Mouse (Mus musculus) CH12.LX (cell line): ENCODE measurements at regions not wholly inside any gene's neighbourhood (a gene's known extent, or its start where the extent isn't known, plus 50 kb on each side); places are given as distances from the start of the nearest gene placed in this dataset.

ENCODE experiments used
- DNase-seq: peaks from one replicate; pipeline ENCODE4 v3.0.0-alpha.2; 2013; ENCODE audit errors: extremely low read depth
- H3K27ac ChIP-seq: 2 replicates; pipeline ENCODE4 v1.5.1; 2012; ENCODE audit warnings: low read depth, mild to moderate bottlenecking, control low read depth, moderate library complexity; ENCODE audit not compliant: insufficient read depth
- H3K27me3 ChIP-seq: replicated peaks from 2 replicates; pipeline ENCODE3; 2012; ENCODE audit warnings: inconsistent platforms
- H3K36me3 ChIP-seq, 2 experiments: replicated peaks in 1 of 2; 2 replicates each; pipeline versions ENCODE3 to v1.6.1; 2012; ENCODE audit warnings: inconsistent platforms in 1 of 2, low read length in 1 of 2, mild to moderate bottlenecking in 1 of 2, mixed read lengths in 1 of 2, moderate library complexity in 1 of 2; ENCODE audit not compliant: control insufficient read depth in 1 of 2, insufficient read depth in 1 of 2
- H3K4me1 ChIP-seq, 2 experiments: 2 replicates each; pipeline ENCODE4 v1.6.1; 2012; ENCODE audit warnings: inconsistent platforms in 1 of 2, moderate library complexity in 1 of 2; ENCODE audit not compliant: insufficient read depth in 2 of 2, control insufficient read depth in 1 of 2
- H3K4me2 ChIP-seq: 2 replicates; pipeline ENCODE4 v1.6.1; 2012; ENCODE audit warnings: low read depth, mild to moderate bottlenecking, control low read depth; ENCODE audit not compliant: poor library complexity, insufficient read depth, severe bottlenecking
- H3K4me3 ChIP-seq, 3 experiments: fragments of 150-350 bp in 1 of 3; sonication (generic) in 1 of 3; replicated peaks in 1 of 3; 2 replicates each; pipeline versions ENCODE3 to v1.5.1; 2011 to 2012; ENCODE audit warnings: low read depth in 2 of 3, low read length in 2 of 3, mild to moderate bottlenecking in 2 of 3, moderate library complexity in 2 of 3, control low read depth in 1 of 3, improper control_type of control experiment in 1 of 3, inconsistent platforms in 1 of 3, mixed read lengths in 1 of 3; ENCODE audit not compliant: poor library complexity in 1 of 3
- H3K79me2 ChIP-seq: replicated peaks from 2 replicates; pipeline ENCODE4 v1.6.1; 2012; ENCODE audit warnings: mild to moderate bottlenecking, moderate library complexity; ENCODE audit not compliant: control insufficient read depth, poor library complexity, insufficient read depth, severe bottlenecking; ENCODE audit errors: extremely low read depth
- H3K9ac ChIP-seq: 2 replicates; pipeline ENCODE4 v1.6.1; 2012; ENCODE audit warnings: low read depth, mild to moderate bottlenecking, control low read depth, moderate library complexity; ENCODE audit not compliant: insufficient read depth
- H3K9me3 ChIP-seq: replicated peaks from 2 replicates; pipeline ENCODE3; 2012; ENCODE audit warnings: low read length, inconsistent platforms, mixed read lengths
- BHLHE40 ChIP-seq: IDR thresholded peaks from 2 replicates; pipeline ENCODE4 v1.6.1; 2011; ENCODE audit warnings: mild to moderate bottlenecking, low read depth, low read length, improper control_type of control experiment
- CHD1 ChIP-seq: IDR thresholded peaks from 2 replicates; pipeline ENCODE4 v1.6.1; 2012; ENCODE audit warnings: low read depth, low read length, improper control_type of control experiment, inconsistent platforms
- CTCF ChIP-seq, 2 experiments: IDR thresholded peaks in 1 of 2; conservative IDR thresholded peaks in 1 of 2; 2 replicates each; pipeline ENCODE4 v1.5.1; 2011 to 2012; ENCODE audit warnings: low read depth in 2 of 2, low read length in 2 of 2, improper control_type of control experiment in 1 of 2, inconsistent platforms in 1 of 2, mild to moderate bottlenecking in 1 of 2, moderate library complexity in 1 of 2
- JUND ChIP-seq: conservative IDR thresholded peaks from 2 replicates; pipeline ENCODE4 v1.6.1; 2011; ENCODE audit warnings: low read depth, low read length, improper control_type of control experiment
- MAFK ChIP-seq: IDR thresholded peaks from 2 replicates; pipeline ENCODE4 v1.6.1; 2011; ENCODE audit warnings: low read length, improper control_type of control experiment; ENCODE audit not compliant: insufficient replicate concordance
- MAZ ChIP-seq: IDR thresholded peaks from 2 replicates; pipeline ENCODE4 v1.6.1; 2012; ENCODE audit warnings: low read depth, mild to moderate bottlenecking, inconsistent platforms, low read length, improper control_type of control experiment, moderate library complexity
- MXI1 ChIP-seq: IDR thresholded peaks from 2 replicates; pipeline ENCODE4 v1.6.1; 2011; ENCODE audit warnings: mild to moderate bottlenecking, low read depth, low read length, improper control_type of control experiment
- NELFE ChIP-seq: IDR thresholded peaks from 2 replicates; pipeline ENCODE4 v1.6.1; 2011; ENCODE audit warnings: low read depth, low read length, improper control_type of control experiment
- NRF1 ChIP-seq: IDR thresholded peaks from 2 replicates; pipeline ENCODE4 v1.6.1; 2014; ENCODE audit warnings: low read depth, mild to moderate bottlenecking, inconsistent platforms, low read length, improper control_type of control experiment, moderate library complexity
- PAX5 ChIP-seq: IDR thresholded peaks from 2 replicates; pipeline ENCODE4 v1.6.1; 2012; ENCODE audit warnings: low read length, inconsistent platforms, mixed read lengths
- RAD21 ChIP-seq: IDR thresholded peaks from 2 replicates; pipeline ENCODE4 v1.6.1; 2011; ENCODE audit warnings: low read depth, mild to moderate bottlenecking, low read length, improper control_type of control experiment, moderate library complexity
- RCOR1 ChIP-seq: conservative IDR thresholded peaks from 2 replicates; pipeline ENCODE4 v1.6.1; 2012; ENCODE audit warnings: low read depth, mild to moderate bottlenecking, inconsistent platforms, low read length, improper control_type of control experiment
- SMC3 ChIP-seq: IDR thresholded peaks from 2 replicates; pipeline ENCODE4 v1.6.1; 2011; ENCODE audit warnings: low read depth, low read length, improper control_type of control experiment
- TBP ChIP-seq: conservative IDR thresholded peaks from 2 replicates; pipeline ENCODE4 v1.6.1; 2011; ENCODE audit warnings: low read depth, low read length, improper control_type of control experiment
- TCF12 ChIP-seq: IDR thresholded peaks from 2 replicates; pipeline ENCODE4 v1.6.1; 2014; ENCODE audit warnings: low read depth, mild to moderate bottlenecking, inconsistent platforms, low read length, improper control_type of control experiment
- UBTF ChIP-seq: IDR thresholded peaks from 2 replicates; pipeline ENCODE4 v1.6.1; 2012; ENCODE audit warnings: low read depth, mild to moderate bottlenecking, inconsistent platforms, low read length, improper control_type of control experiment, moderate library complexity
- USF1 ChIP-seq: IDR thresholded peaks from 2 replicates; pipeline ENCODE4 v1.6.1; 2014; ENCODE audit warnings: low read depth, mild to moderate bottlenecking, inconsistent platforms, low read length, improper control_type of control experiment
- USF2 ChIP-seq: conservative IDR thresholded peaks from 2 replicates; pipeline ENCODE4 v1.6.1; 2011; ENCODE audit warnings: low read depth, low read length, improper control_type of control experiment
- ZC3H11A ChIP-seq: IDR thresholded peaks from 2 replicates; pipeline ENCODE4 v1.6.1; 2012; ENCODE audit warnings: low read depth, mild to moderate bottlenecking, inconsistent platforms, low read length, improper control_type of control experiment
- ZNF384 ChIP-seq: IDR thresholded peaks from 2 replicates; pipeline ENCODE4 v1.6.1; 2012; ENCODE audit warnings: low read depth, low read length, improper control_type of control experiment, inconsistent platforms
- dilution Hi-C: fragments of 300-500 bp; cut with MboI; formaldehyde crosslinking; loops from 2 replicates; pipeline ENCODE4 v1.14.3; 2020; ENCODE audit warnings: low sequenced_read_pairs; ENCODE audit not compliant: extremely low pct_unique_long_range_greater_than_20kb, extremely low pct_ligation_motif_present
- in situ Hi-C: fragments of 300-500 bp; cut with MboI; formaldehyde crosslinking; loops from 3 replicates; pipeline ENCODE4 v1.14.3; 2019; ENCODE audit warnings: low sequenced_read_pairs, low pct_ligation_motif_present, low pct_unique_long_range_greater_than_20kb, mixed read lengths

DNA sequence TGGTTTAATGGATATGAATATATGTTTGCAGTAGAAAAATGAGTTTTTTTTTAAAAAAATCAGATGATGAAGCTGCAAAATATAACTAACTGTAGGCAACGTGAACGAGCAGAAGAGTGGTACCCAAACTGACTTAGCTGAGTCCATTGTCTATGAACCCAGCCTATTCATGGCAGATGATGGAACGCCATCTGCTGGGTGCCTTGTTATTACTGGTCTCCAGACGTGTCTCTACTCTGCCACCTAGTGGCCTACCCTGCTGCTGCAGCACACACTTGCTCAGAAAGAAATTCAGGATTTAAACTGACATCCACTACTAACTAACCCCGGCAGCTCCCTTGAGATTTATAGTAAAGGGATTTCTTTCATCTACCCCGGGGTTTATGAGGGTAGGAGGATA is 143.7 kb downstream of the Csl start:
- H3K27ac ChIP-seq: no peak overlapping the region

DNA sequence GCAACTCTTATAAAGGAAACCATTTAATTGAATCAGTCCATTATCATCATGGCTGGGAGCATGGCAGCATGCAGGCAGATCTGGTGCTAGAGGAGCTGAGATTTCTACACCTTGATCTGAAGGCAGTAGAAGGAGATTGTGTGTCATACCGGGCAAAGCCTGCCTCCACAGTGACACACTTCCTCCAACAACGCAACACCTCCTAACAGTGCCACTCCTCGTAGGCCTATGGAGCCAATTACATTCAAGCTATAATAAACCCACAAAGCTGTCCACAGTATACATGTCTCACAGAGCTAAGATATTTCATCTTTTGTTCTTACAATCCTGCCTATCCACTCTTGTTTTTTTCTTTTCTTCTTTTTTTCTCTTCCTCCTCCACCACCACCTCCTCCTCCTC is 141.8 kb downstream of the Csl start:
- in situ Hi-C loops (no loop called here), dilution Hi-C loops (no loop called here)
- Histone ChIP-seq H3K27me3 (no peaks in the 10 kb centered on the region), H3K4me2 (no peak overlapping the region), H3K9ac (no peak overlapping the region), H3K36me3 (no peaks in the 10 kb centered on the region), H3K27ac (no peak overlapping the region), H3K4me1 (no peaks in the 10 kb centered on the region), H3K4me3 (no peak overlapping the region), H3K9me3 (peaks cover 7% of the 10 kb centered on the region), H3K79me2 (no peaks in the 10 kb centered on the region)
- no peak for DNase-seq
- TF ChIP-seq CHD1 (no peak), NRF1 (no peak), MXI1 (no peak), TCF12 (no peak), RAD21 (no peak), USF2 (no peak), MAZ (no peak), PAX5 (no peak), ZC3H11A (no peak), TBP (no peak), CTCF (conservative IDR thresholded peaks at IDR 0.05 in 1 of 2, IDR thresholded peaks at IDR 0.05 in 1 of 2; ENCODE audit: low read depth in 2 of 2, low read length in 2 of 2) (no peak), RCOR1 (no peak), USF1 (no peak), NELFE (no peak), UBTF (no peak)

More for the DNA sequence above, 143.7 kb downstream of the Csl start:
- H3K4me1 ChIP-seq: no peaks in the 10 kb centered on the region
- DNase-seq: peak; percentile 86
- in situ Hi-C loops: no loop called here
- no peaks in the 10 kb centered on the region for H3K79me2 ChIP-seq
- H3K4me2 ChIP-seq: no peak overlapping the region
- no peaks in the 10 kb centered on the region for H3K27me3 ChIP-seq
- no peak overlapping the region for H3K9ac ChIP-seq
- dilution Hi-C loops: no loop called here
- no peaks in the 10 kb centered on the region for H3K36me3 ChIP-seq
- TF ChIP-seq BHLHE40: no peak
- peak; percentile 78; the same call in 1 of the 2 replicates for TF ChIP-seq NELFE
- TF ChIP-seq MAFK: no peak
- TF ChIP-seq ZC3H11A: peak; percentile 17; the same call in 1 of the 2 replicates
- TF ChIP-seq SMC3: peak; percentile 83
- peak; percentile 97 to 99 for TF ChIP-seq CTCF (conservative IDR thresholded peaks at IDR 0.05 in 1 of 2, IDR thresholded peaks at IDR 0.05 in 1 of 2; ENCODE audit: low read depth in 2 of 2, low read length in 2 of 2)
- 0 out of 2 replicates have a peak, but pooled peaks have one; percentile 20 for TF ChIP-seq JUND
- peak; percentile 82 for TF ChIP-seq RAD21
- 0 out of 2 replicates have a peak, but pooled peaks have one; percentile 5 for TF ChIP-seq ZNF384
- 0 out of 2 replicates have a peak, but pooled peaks have one; percentile 20 for TF ChIP-seq TCF12
- H3K9me3 ChIP-seq: peaks cover 7% of the 10 kb centered on the region
- no peak overlapping the region for H3K4me3 ChIP-seq
